Mouse (Mus musculus) adrenal gland, adult 2 months (tissue): ENCODE measurements around the gene Tmem170b. TPM values are rescaled to one million over a fixed set of nuclear protein-coding genes. Genes with fewer than 3 reads are reported as not detected.

Source experiments
- DNase-seq: peaks from one replicate; pipeline ENCODE4 v3.0.0; 2021
- long read RNA-seq: library from polyadenylated mRNA; stranded (forward); transcript quantifications from one replicate; pipeline ENCODE4 v2.0.0, GENCODE M21; 2021
- polyA plus RNA-seq: library from polyadenylated mRNA; depleted of rRNA; stranded (reverse); fragments of >200 nt; gene quantifications from 2 replicates; pipeline ENCODE4 v1.2.3, GENCODE M21; 2012; rRNA removed
- total RNA-seq, 2 experiments: library from RNA; stranded (reverse); gene quantifications; 2 replicates each; pipeline ENCODE4 v1.2.3; 2021

The Tmem170b gene
- 10 to 100 TPM; 16.6 to 22.1 TPM for total RNA-seq
- polyA plus RNA-seq: 5.6 and 10.1 TPM in 2 replicates
- long read RNA-seq, full-length matches to known transcripts: 2 of 2 reads
- long read RNA-seq, partial matches to known transcripts: 0 of 2 reads
- long read RNA-seq, other reads (novel, unspliced or antisense): 0 of 2 reads

- peak; percentile 99 for DNase-seq
Observed at GRCm38 (mm10) chr13:41605099-41606010, at the start of gene Tmem170b. Tmem170b (plus strand) TSS chr13:41605907.

GRCm38 (mm10) chr13:41561024-41561423 is 44.7 kb upstream of the Tmem170b start:
- no peak for DNase-seq

- no peak for DNase-seq
Observed at GRCm38 (mm10) chr13:41568421-41568820, 37.3 kb upstream of the Tmem170b start.

- no peak for DNase-seq
Observed at GRCm38 (mm10) chr13:41568926-41569325, 36.8 kb upstream of the Tmem170b start.

- DNase-seq: no peak
Observed at GRCm38 (mm10) chr13:41569776-41570175, 35.9 kb upstream of the Tmem170b start.

- DNase-seq: peak; percentile 80
Observed at GRCm38 (mm10) chr13:41571368-41572350, 34.0 kb upstream of the Tmem170b start.

- no peak for DNase-seq
Observed at GRCm38 (mm10) chr13:41572351-41572735, 33.4 kb upstream of the Tmem170b start.

GRCm38 (mm10) chr13:41573126-41573846 is 32.4 kb upstream of the Tmem170b start:
- DNase-seq: peak; percentile 72

GRCm38 (mm10) chr13:41581058-41581457 is 24.6 kb upstream of the Tmem170b start:
- DNase-seq: no peak

GRCm38 (mm10) chr13:41583666-41584357 is 21.9 kb upstream of the Tmem170b start:
- peak; percentile 20 for DNase-seq

- DNase-seq: no peak
Observed at GRCm38 (mm10) chr13:41584358-41584680, 21.4 kb upstream of the Tmem170b start.

GRCm38 (mm10) chr13:41584896-41585295 is 20.8 kb upstream of the Tmem170b start:
- DNase-seq: no peak

GRCm38 (mm10) chr13:41596678-41597077 is 9.0 kb upstream of the Tmem170b start:
- no peak for DNase-seq

- peak; percentile 49 for DNase-seq
Observed at GRCm38 (mm10) chr13:41599977-41600376, 5.7 kb upstream of the Tmem170b start.

- DNase-seq: no peak
Observed at GRCm38 (mm10) chr13:41601056-41601455, 4.7 kb upstream of the Tmem170b start.

- DNase-seq: no peak
Observed at GRCm38 (mm10) chr13:41603921-41604466, 1.7 kb upstream of the Tmem170b start.

- DNase-seq: peak; percentile 68
Observed at GRCm38 (mm10) chr13:41606081-41607000, 634 bp downstream of the Tmem170b start.

- no peak for DNase-seq
Observed at GRCm38 (mm10) chr13:41607589-41607988, 1.9 kb downstream of the Tmem170b start.

GRCm38 (mm10) chr13:41608559-41608958 is 2.9 kb downstream of the Tmem170b start:
- DNase-seq: no peak

- DNase-seq: no peak
Observed at GRCm38 (mm10) chr13:41611046-41611445, 5.3 kb downstream of the Tmem170b start.
